Mouse (Mus musculus) liver, embryonic 14.5 days (tissue): ENCODE results near the gene Maml3. TPM values are rescaled to one million over a fixed set of nuclear protein-coding genes. Genes with fewer than 3 reads are reported as not detected.

Experiments used
- ATAC-seq: fragments of 200-750 bp; cut with Nextera tagmentation; 2 replicates; pipeline ENCODE4 v1.8.0; 2017; ENCODE audit warnings: moderate number of reproducible peaks, mild to moderate bottlenecking, moderate library complexity; ENCODE audit not compliant: insufficient read depth
- DNase-seq, 3 experiments: peaks; one replicate each; pipeline ENCODE4 v3.0.0-alpha.2; 2012 to 2013; ENCODE audit warnings: low read depth in 3 of 3, low spot score in 3 of 3
- H3K27ac ChIP-seq: fragments of 300-500 bp; sonication (generic); 2 replicates; pipeline ENCODE4 v1.5.1; 2014; ENCODE audit warnings: moderate library complexity, mild to moderate bottlenecking, control low read depth, inconsistent platforms
- H3K27me3 ChIP-seq: fragments of 300-500 bp; sonication (generic); 2 replicates; pipeline ENCODE4 v1.6.1; 2014; ENCODE audit warnings: mild to moderate bottlenecking, low read length, moderate library complexity; ENCODE audit not compliant: control insufficient read depth, insufficient read depth
- H3K36me3 ChIP-seq: fragments of 300-500 bp; sonication (generic); replicated peaks from 2 replicates; pipeline ENCODE4 v1.6.1; 2014; ENCODE audit warnings: low read depth; ENCODE audit not compliant: control insufficient read depth, insufficient read depth
- H3K4me1 ChIP-seq, 2 experiments: fragments of 200-500 bp in 1 of 2; fragments of 300-500 bp in 1 of 2; sonication (generic) in 1 of 2; replicated peaks; 2 replicates each; pipeline ENCODE4 v1.6.1; 2012 to 2014; ENCODE audit warnings: antibody characterized with exemption in 1 of 2, inconsistent platforms in 1 of 2, low read length in 1 of 2; ENCODE audit not compliant: control insufficient read depth in 2 of 2, insufficient read depth in 2 of 2
- H3K4me2 ChIP-seq: fragments of 300-500 bp; sonication (generic); 2 replicates; pipeline ENCODE4 v1.6.1; 2014; ENCODE audit warnings: low read depth, mild to moderate bottlenecking, control low read depth, moderate library complexity
- H3K4me3 ChIP-seq, 2 experiments: fragments of 200-500 bp in 1 of 2; fragments of 300-500 bp in 1 of 2; sonication (generic) in 1 of 2; 2 replicates each; pipeline ENCODE4 v1.5.1; 2012 to 2014; ENCODE audit warnings: low read depth in 2 of 2, low read length in 2 of 2, mild to moderate bottlenecking in 2 of 2, control low read depth in 1 of 2, inconsistent platforms in 1 of 2, moderate library complexity in 1 of 2; ENCODE audit not compliant: insufficient read depth in 1 of 2
- H3K9ac ChIP-seq: fragments of 300-500 bp; sonication (generic); replicated peaks from 2 replicates; pipeline ENCODE4 v1.6.1; 2014; ENCODE audit warnings: mild to moderate bottlenecking, control low read depth, moderate library complexity
- H3K9me3 ChIP-seq: fragments of 300-500 bp; sonication (generic); 2 replicates; pipeline ENCODE4 v1.6.1; 2016; ENCODE audit warnings: low read length, mixed read lengths; ENCODE audit not compliant: control insufficient read depth
- CTCF ChIP-seq: IDR thresholded peaks from 2 replicates; pipeline ENCODE4 v1.5.1; 2016; ENCODE audit warnings: antibody characterized with exemption, low read depth, control low read depth
- EP300 ChIP-seq: IDR thresholded peaks from 2 replicates; pipeline ENCODE4 v1.6.1; 2016; ENCODE audit warnings: antibody characterized with exemption, low read depth
- WGBS: fragments of 180-500 bp; shearing (Covaris S2); extraction: QIAGEN DNeasy Blood & Tissue Kit; methylation state at CpG from one replicate; pipeline ENCODE4 v1.1.7; 2014; ENCODE audit not compliant: insufficient replicate concordance; 5-methylcytosine and 5-hydroxymethylcytosine counted together
- polyA plus RNA-seq, 2 experiments: library from polyadenylated mRNA; depleted of rRNA in 1 of 2; stranded (reverse) in 1 of 2; unstranded in 1 of 2; fragments of >200 nt; fragmentation: Nextera tagmentation in 1 of 2; extraction: Ambion mirVana in 1 of 2; gene quantifications; 2 replicates each; pipeline versions ENCODE4 v1.2.1 to v1.2.3; 2012 to 2014

Gene Maml3
- polyA plus RNA-seq, 2 experiments, result 0.57 to 0.71 TPM

GRCm38 (mm10) chr3:51819109-51819508, 285.8 kb downstream of the Maml3 start:
- Histone ChIP-seq H3K4me1 (peaks cover 3 to 9% of the 10 kb centered on the region in 2 experiments; a peak in 2 of 4 replicates), H3K36me3 (no peaks in the 10 kb centered on the region), H3K4me2 (no peak overlapping the region), H3K9ac (no peak overlapping the region), H3K27ac (no peak overlapping the region), H3K4me3 (no peak overlapping the region), H3K9me3 (no peaks in the 10 kb centered on the region), H3K27me3 (no peaks in the 10 kb centered on the region)
- DNase-seq, result no peak
- no peak for ATAC-seq
- WGBS, result 80% methylated on average over 7 of the region's 7 CpGs
- TF ChIP-seq EP300, result no peak

- TF ChIP-seq CTCF, result no peak
- TF ChIP-seq EP300, result no peak
- DNase-seq, result no peak
- H3K4me1 ChIP-seq, result peaks cover 8 to 20% of the 10 kb centered on the region in 2 experiments
- H3K27me3 ChIP-seq, result no peaks in the 10 kb centered on the region
- no peak overlapping the region for H3K9ac ChIP-seq
- H3K4me3 ChIP-seq, result no peak overlapping the region
- no peak overlapping the region for H3K27ac ChIP-seq
- no peak overlapping the region for H3K4me2 ChIP-seq
- H3K36me3 ChIP-seq, result no peaks in the 10 kb centered on the region
- H3K9me3 ChIP-seq, result no peaks in the 10 kb centered on the region
- 85% methylated on average over 15 of the region's 15 CpGs for WGBS
- no peak for ATAC-seq
Observed at GRCm38 (mm10) chr3:51817919-51818318, 287.0 kb downstream of the Maml3 start.

GRCm38 (mm10) chr3:51817329-51817728, 287.5 kb downstream of the Maml3 start:
- Histone ChIP-seq H3K36me3 (no peaks in the 10 kb centered on the region), H3K9me3 (no peaks in the 10 kb centered on the region), H3K4me1 (peaks cover 10 to 22% of the 10 kb centered on the region in 2 experiments), H3K4me2 (no peak overlapping the region), H3K4me3 (no peak overlapping the region), H3K27me3 (no peaks in the 10 kb centered on the region), H3K9ac (no peak overlapping the region), H3K27ac (no peak overlapping the region)
- 69% methylated on average over 6 of the region's 6 CpGs for WGBS
- ATAC-seq (no peak), DNase-seq (no peak)
- TF ChIP-seq EP300 (no peak), CTCF (no peak)

- H3K36me3 ChIP-seq, result no peaks in the 10 kb centered on the region
- DNase-seq (no peak), ATAC-seq (no peak)
- H3K4me2 ChIP-seq, result no peak overlapping the region
- TF ChIP-seq CTCF (no peak), EP300 (no peak)
- no peaks in the 10 kb centered on the region for H3K9me3 ChIP-seq
- 69% methylated on average over 7 of the region's 7 CpGs for WGBS
- no peaks in the 10 kb centered on the region for H3K27me3 ChIP-seq
- H3K4me3 ChIP-seq, result no peak overlapping the region
- H3K9ac ChIP-seq, result no peak overlapping the region
- no peak overlapping the region for H3K27ac ChIP-seq
- peaks cover 10 to 25% of the 10 kb centered on the region in 2 experiments for H3K4me1 ChIP-seq
Observed at GRCm38 (mm10) chr3:51816517-51817285, 288.2 kb downstream of the Maml3 start.

GRCm38 (mm10) chr3:51814073-51814472, 290.8 kb downstream of the Maml3 start:
- peak; percentile 82 for ATAC-seq
- Histone ChIP-seq H3K36me3 (no peaks in the 10 kb centered on the region), H3K27ac (no peak overlapping the region)

More at GRCm38 (mm10) chr3:51814073-51814472, 290.8 kb downstream of the Maml3 start:
- Histone ChIP-seq H3K4me2 (no peak overlapping the region), H3K9ac (no peak overlapping the region), H3K27me3 (no peaks in the 10 kb centered on the region), H3K4me1 (peaks cover 10 to 34% of the 10 kb centered on the region in 2 experiments), H3K4me3 (no peak overlapping the region), H3K9me3 (no peaks in the 10 kb centered on the region)
- no peak for TF ChIP-seq CTCF
- DNase-seq, result no peak
- 31% methylated on average over 4 of the region's 4 CpGs for WGBS
